Mouse (Mus musculus): ENCODE measurements at regions not wholly inside any gene's neighbourhood (a gene's known extent, or its start where the extent isn't known, plus 50 kb on each side); places are given as distances from the start of the nearest gene placed in this dataset.

DNA sequence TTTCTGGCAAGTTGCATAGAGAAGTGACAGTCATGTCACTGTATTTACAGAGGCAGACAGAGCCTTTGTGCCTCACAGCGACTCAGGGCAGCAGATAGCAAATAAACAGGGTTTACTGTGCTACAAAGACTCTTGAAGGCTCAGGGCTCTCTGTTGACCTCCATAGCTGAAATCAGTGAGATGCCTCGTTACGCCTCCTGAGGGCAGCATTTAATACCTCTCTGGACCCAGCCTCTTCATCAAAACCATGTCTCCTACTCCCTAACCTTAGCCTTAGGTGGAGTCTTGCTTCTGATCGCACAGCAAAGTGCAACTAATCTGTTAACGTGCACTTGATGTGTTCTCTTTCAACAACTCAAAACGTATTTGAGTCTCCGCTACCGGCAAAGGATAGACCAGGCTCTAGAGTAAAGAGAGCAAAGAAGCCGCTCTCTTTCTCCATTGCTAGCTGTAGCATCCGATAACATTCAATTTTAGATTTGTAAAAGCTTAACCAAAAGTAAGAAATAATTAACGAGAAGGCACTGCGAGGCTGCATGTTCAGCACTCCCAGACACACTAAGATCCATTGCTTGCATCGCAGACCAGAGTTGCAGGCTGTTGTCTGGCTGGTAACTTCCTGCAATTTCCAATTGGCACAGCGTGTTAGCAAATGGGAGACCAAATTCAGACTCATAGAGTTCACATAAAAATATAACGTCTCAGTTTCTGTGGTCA is 101.1 kb upstream of the Man2a1 start:
- no peak for ATAC-seq (ENCODE audit: insufficient number of reproducible peaks, low FRiP score, low TSS enrichment, low read depth)
- Histone ChIP-seq H3K4me2 (replicated peaks) (no peak overlapping the region), H3K36me3 (no peaks in the 10 kb centered on the region), H3K27ac (replicated peaks) (no peak overlapping the region), H3K4me1 (no peaks in the 10 kb centered on the region), H3K9ac (no peak overlapping the region), H3K9me3 (replicated peaks) (no peaks in the 10 kb centered on the region), H3K27me3 (no peaks in the 10 kb centered on the region), H3K4me3 (replicated peaks) (no peak overlapping the region)
- WGBS, result 49% methylated on average over 15 of the region's 15 CpGs

DNA sequence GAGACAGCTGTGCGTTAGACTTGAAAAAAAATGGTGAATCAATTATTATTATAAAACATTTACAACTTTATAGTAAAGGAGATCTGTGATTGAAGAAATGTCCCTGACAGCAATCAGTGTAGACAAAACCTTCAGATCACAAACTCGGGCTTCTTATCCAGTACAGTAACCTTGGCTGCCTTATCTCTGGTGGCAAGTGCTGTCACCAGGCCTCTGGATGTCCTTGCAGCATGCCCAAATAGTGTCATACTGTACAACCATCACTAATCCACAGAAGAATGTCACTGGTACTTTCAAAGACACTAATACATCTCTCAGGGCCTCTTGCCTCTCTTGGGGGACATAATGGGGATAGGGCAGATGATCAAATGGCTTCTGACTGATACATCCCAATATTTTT is 98.2 kb upstream of the Man2a1 start:
- no peaks in the 10 kb centered on the region for H3K9me3 ChIP-seq (replicated peaks)
- H3K9ac ChIP-seq, result no peak overlapping the region
- H3K36me3 ChIP-seq, result no peaks in the 10 kb centered on the region
- H3K27ac ChIP-seq (replicated peaks), result no peak overlapping the region
- H3K4me1 ChIP-seq, result no peaks in the 10 kb centered on the region; the same call in 1 of the 2 replicates
- ATAC-seq (ENCODE audit: insufficient number of reproducible peaks, low FRiP score, low TSS enrichment, low read depth), result no peak
- no peak overlapping the region for H3K4me2 ChIP-seq (replicated peaks)
- H3K27me3 ChIP-seq, result no peaks in the 10 kb centered on the region
- H3K4me3 ChIP-seq (replicated peaks), result no peak overlapping the region
- WGBS, result 92% methylated on average over 2 of the region's 2 CpGs

- Histone ChIP-seq H3K27me3 (no peaks in the 10 kb centered on the region), H3K36me3 (no peaks in the 10 kb centered on the region), H3K4me1 (no peaks in the 10 kb centered on the region; the same call in 1 of the 2 replicates), H3K9ac (no peak overlapping the region), H3K9me3 (replicated peaks) (no peaks in the 10 kb centered on the region), H3K27ac (replicated peaks) (no peak overlapping the region), H3K4me2 (replicated peaks) (no peak overlapping the region), H3K4me3 (replicated peaks) (no peak overlapping the region)
- ATAC-seq (ENCODE audit: insufficient number of reproducible peaks, low FRiP score, low TSS enrichment, low read depth), result no peak
- WGBS, result 85% methylated on average over 2 of the region's 2 CpGs
Measured at GRCm38 (mm10) chr17:64505956-64506355, 94.6 kb upstream of the Man2a1 start.

DNA sequence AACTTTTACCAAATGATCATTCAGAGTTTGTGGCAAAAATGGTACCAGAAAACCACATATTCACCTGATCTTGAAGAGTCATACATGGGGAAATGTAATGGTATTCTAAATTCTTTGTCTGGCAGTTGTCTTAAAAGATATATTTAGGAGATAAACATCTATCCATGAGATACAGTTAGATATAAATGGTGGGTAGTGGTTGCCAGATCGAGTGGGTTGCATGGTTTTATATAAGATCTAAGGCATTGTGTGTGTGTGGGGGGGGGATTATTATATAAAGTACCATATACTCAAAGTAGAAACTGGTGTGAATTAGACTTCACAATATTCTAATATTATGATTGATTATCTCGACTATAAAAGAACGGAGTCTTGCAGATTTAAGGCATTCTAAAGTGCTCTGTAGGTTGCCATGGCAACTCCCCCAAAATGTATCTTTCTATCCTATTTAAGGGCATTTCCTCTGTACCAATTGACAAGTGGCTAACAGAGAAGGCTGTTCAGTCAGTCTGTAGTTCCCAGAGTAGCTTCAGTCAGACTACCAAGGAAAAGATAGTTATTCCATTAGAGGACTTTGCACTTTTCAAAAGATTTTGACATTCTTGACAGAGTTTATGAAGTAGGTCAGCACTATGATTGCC is 89.3 kb upstream of the Man2a1 start:
- no peak overlapping the region for H3K9ac ChIP-seq
- no peak overlapping the region for H3K4me2 ChIP-seq (replicated peaks)
- H3K27me3 ChIP-seq, result no peaks in the 10 kb centered on the region
- H3K9me3 ChIP-seq (replicated peaks), result no peaks in the 10 kb centered on the region
- no peak overlapping the region for H3K4me3 ChIP-seq (replicated peaks)
- H3K27ac ChIP-seq (replicated peaks), result no peak overlapping the region
- no peaks in the 10 kb centered on the region for H3K36me3 ChIP-seq
- no peaks in the 10 kb centered on the region for H3K4me1 ChIP-seq
- 79% methylated on average over 3 of the region's 3 CpGs for WGBS
- no peak for ATAC-seq (ENCODE audit: insufficient number of reproducible peaks, low FRiP score, low TSS enrichment, low read depth)

GRCm38 (mm10) chr17:64522213-64522612 is 78.3 kb upstream of the Man2a1 start:
- 69% methylated on average over 8 of the region's 8 CpGs for WGBS
- H3K4me1 ChIP-seq, result no peaks in the 10 kb centered on the region
- H3K9ac ChIP-seq, result no peak overlapping the region
- no peaks in the 10 kb centered on the region for H3K9me3 ChIP-seq (replicated peaks)
- no peak overlapping the region for H3K4me3 ChIP-seq (replicated peaks)
- no peaks in the 10 kb centered on the region for H3K27me3 ChIP-seq
- no peak overlapping the region for H3K4me2 ChIP-seq (replicated peaks)
- ATAC-seq (ENCODE audit: insufficient number of reproducible peaks, low FRiP score, low TSS enrichment, low read depth), result no peak
- no peaks in the 10 kb centered on the region for H3K36me3 ChIP-seq
- no peak overlapping the region for H3K27ac ChIP-seq (replicated peaks)

- no peak overlapping the region for H3K4me3 ChIP-seq (replicated peaks)
- H3K4me2 ChIP-seq (replicated peaks), result no peak overlapping the region
- no peaks in the 10 kb centered on the region for H3K4me1 ChIP-seq
- H3K27me3 ChIP-seq, result no peaks in the 10 kb centered on the region
- H3K27ac ChIP-seq (replicated peaks), result no peak overlapping the region
- no peak overlapping the region for H3K9ac ChIP-seq
- no peak for ATAC-seq (ENCODE audit: insufficient number of reproducible peaks, low FRiP score, low TSS enrichment, low read depth)
- H3K9me3 ChIP-seq (replicated peaks), result no peaks in the 10 kb centered on the region
- H3K36me3 ChIP-seq, result no peaks in the 10 kb centered on the region
- 85% methylated on average over 8 of the region's 8 CpGs for whole genome bisulfite sequencing
Measured at GRCm38 (mm10) chr17:64523899-64524298, 76.6 kb upstream of the Man2a1 start.

- no peaks in the 10 kb centered on the region for H3K4me1 ChIP-seq
- WGBS, result 67% methylated on average over 7 of the region's 7 CpGs
- H3K36me3 ChIP-seq, result no peaks in the 10 kb centered on the region
- no peak overlapping the region for H3K4me3 ChIP-seq (replicated peaks)
- H3K9ac ChIP-seq, result no peak overlapping the region
- no peaks in the 10 kb centered on the region for H3K9me3 ChIP-seq (replicated peaks)
- H3K27me3 ChIP-seq, result no peaks in the 10 kb centered on the region
- no peak overlapping the region for H3K4me2 ChIP-seq (replicated peaks)
- no peak for ATAC-seq (ENCODE audit: insufficient number of reproducible peaks, low FRiP score, low TSS enrichment, low read depth)
- H3K27ac ChIP-seq (replicated peaks), result no peak overlapping the region
Measured at GRCm38 (mm10) chr17:64527817-64528216, 72.7 kb upstream of the Man2a1 start.

- ATAC-seq (ENCODE audit: insufficient number of reproducible peaks, low FRiP score, low TSS enrichment, low read depth), result no peak
- no peaks in the 10 kb centered on the region for H3K9me3 ChIP-seq (replicated peaks)
- 89% methylated on average over 7 of the region's 7 CpGs for WGBS
- H3K4me1 ChIP-seq, result no peaks in the 10 kb centered on the region
- no peaks in the 10 kb centered on the region for H3K36me3 ChIP-seq
- no peak overlapping the region for H3K4me2 ChIP-seq (replicated peaks)
- no peak overlapping the region for H3K4me3 ChIP-seq (replicated peaks)
- H3K27me3 ChIP-seq, result no peaks in the 10 kb centered on the region
- no peak overlapping the region for H3K9ac ChIP-seq
- no peak overlapping the region for H3K27ac ChIP-seq (replicated peaks)
Measured at GRCm38 (mm10) chr17:64528476-64528875, 72.1 kb upstream of the Man2a1 start.

- Histone ChIP-seq H3K4me1 (no peaks in the 10 kb centered on the region), H3K27me3 (no peaks in the 10 kb centered on the region), H3K4me2 (replicated peaks) (no peak overlapping the region), H3K36me3 (no peaks in the 10 kb centered on the region), H3K9ac (no peak overlapping the region), H3K4me3 (replicated peaks) (no peak overlapping the region), H3K27ac (replicated peaks) (no peak overlapping the region), H3K9me3 (replicated peaks) (no peaks in the 10 kb centered on the region)
- ATAC-seq (ENCODE audit: insufficient number of reproducible peaks, low FRiP score, low TSS enrichment, low read depth), result no peak
- WGBS, result 81% methylated on average over 14 of the region's 14 CpGs
Measured at GRCm38 (mm10) chr17:64529296-64529994, 71.1 kb upstream of the Man2a1 start.

DNA sequence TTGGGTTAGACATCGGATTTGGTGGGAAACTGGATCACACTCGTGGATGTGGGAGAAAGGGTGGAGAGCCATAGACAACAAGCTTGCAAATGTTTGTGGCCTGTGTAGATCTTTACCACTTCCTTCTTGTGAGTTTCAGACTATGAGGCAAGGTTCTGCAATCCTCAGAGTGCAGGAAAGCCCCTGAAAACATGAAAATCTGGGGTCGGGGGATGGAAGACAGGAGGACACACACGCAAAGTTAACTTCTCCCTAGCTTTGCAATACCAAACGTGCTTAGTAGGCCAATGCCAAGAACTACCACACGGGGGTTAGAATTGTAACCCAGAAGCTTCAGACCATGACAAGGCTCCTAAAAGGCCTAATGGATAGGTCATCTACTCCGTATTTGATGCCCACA is 69.4 kb upstream of the Man2a1 start:
- no peak overlapping the region for H3K9ac ChIP-seq
- no peak overlapping the region for H3K4me2 ChIP-seq (replicated peaks)
- no peaks in the 10 kb centered on the region for H3K27me3 ChIP-seq
- H3K27ac ChIP-seq (replicated peaks), result no peak overlapping the region
- H3K4me3 ChIP-seq (replicated peaks), result no peak overlapping the region
- 94% methylated on average over 7 of the region's 7 CpGs for whole genome bisulfite sequencing
- ATAC-seq (ENCODE audit: insufficient number of reproducible peaks, low FRiP score, low TSS enrichment, low read depth), result no peak
- no peaks in the 10 kb centered on the region for H3K9me3 ChIP-seq (replicated peaks)
- no peaks in the 10 kb centered on the region for H3K4me1 ChIP-seq
- no peaks in the 10 kb centered on the region for H3K36me3 ChIP-seq

DNA sequence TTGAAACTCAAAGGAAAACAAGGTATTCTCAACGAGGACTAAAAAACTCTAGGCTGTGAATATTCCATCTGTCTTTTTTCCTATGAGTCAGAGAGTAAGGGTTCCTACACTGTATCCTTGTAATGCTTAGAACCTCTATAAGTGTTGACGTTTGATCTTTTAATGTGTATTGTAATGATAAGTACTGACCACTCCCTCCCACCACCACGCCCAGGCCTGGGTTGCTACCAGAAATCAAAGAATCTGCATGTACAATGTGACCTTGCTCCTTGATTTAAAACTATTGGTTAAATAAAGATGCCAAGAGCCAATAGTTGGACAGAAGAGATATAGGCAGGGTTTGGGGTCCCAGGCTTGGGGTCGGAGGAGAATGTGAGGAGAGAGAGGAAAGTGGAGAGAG is 66.2 kb upstream of the Man2a1 start:
- no peaks in the 10 kb centered on the region for H3K36me3 ChIP-seq

More for the DNA sequence above, 66.2 kb upstream of the Man2a1 start:
- Histone ChIP-seq H3K27me3 (no peaks in the 10 kb centered on the region), H3K9ac (no peak overlapping the region), H3K27ac (replicated peaks) (no peak overlapping the region), H3K9me3 (replicated peaks) (no peaks in the 10 kb centered on the region), H3K4me1 (no peaks in the 10 kb centered on the region), H3K4me3 (replicated peaks) (no peak overlapping the region), H3K4me2 (replicated peaks) (no peak overlapping the region)
- WGBS, result 86% methylated on average over 4 of the region's 4 CpGs
- no peak for ATAC-seq (ENCODE audit: insufficient number of reproducible peaks, low FRiP score, low TSS enrichment, low read depth)
